Mouse (Mus musculus) stomach, embryonic 15.5 days (tissue): ENCODE measurements around the gene Rph3a. TPM values are rescaled to one million over a fixed set of nuclear protein-coding genes. Genes with fewer than 3 reads are reported as not detected.

Source experiments
- ATAC-seq: fragments of 200-750 bp; cut with Nextera tagmentation; 2 replicates; pipeline ENCODE4 v1.8.0; 2017; ENCODE audit warnings: low read depth, moderate number of reproducible peaks, moderate TSS enrichment; ENCODE audit not compliant: insufficient read depth, low FRiP score
- H3K27ac ChIP-seq: fragments of 300-500 bp; sonication (generic); 2 replicates; pipeline ENCODE4 v1.5.1; 2015; ENCODE audit warnings: mild to moderate bottlenecking, inconsistent platforms
- H3K27me3 ChIP-seq: fragments of 300-500 bp; sonication (generic); replicated peaks from 2 replicates; pipeline ENCODE4 v1.6.1; 2015; ENCODE audit warnings: inconsistent platforms
- H3K36me3 ChIP-seq: fragments of 300-500 bp; sonication (generic); 2 replicates; pipeline ENCODE4 v1.6.1; 2015; ENCODE audit warnings: inconsistent platforms
- H3K4me1 ChIP-seq: fragments of 300-500 bp; sonication (generic); 2 replicates; pipeline ENCODE4 v1.6.1; 2015; ENCODE audit warnings: inconsistent platforms
- H3K4me2 ChIP-seq: fragments of 300-500 bp; sonication (generic); 2 replicates; pipeline ENCODE4 v1.6.1; 2015; ENCODE audit warnings: mild to moderate bottlenecking, inconsistent platforms
- H3K4me3 ChIP-seq: fragments of 300-500 bp; sonication (generic); replicated peaks from 2 replicates; pipeline ENCODE4 v1.5.1; 2015; ENCODE audit warnings: inconsistent platforms
- H3K9ac ChIP-seq: fragments of 300-500 bp; sonication (generic); 2 replicates; pipeline ENCODE4 v1.6.1; 2015; ENCODE audit warnings: inconsistent platforms
- H3K9me3 ChIP-seq: fragments of 300-500 bp; sonication (generic); 2 replicates; pipeline ENCODE4 v1.6.1; 2016; ENCODE audit warnings: inconsistent platforms
- WGBS: fragments of 180-500 bp; shearing (Covaris S2); methylation state at CpG from one replicate; pipeline ENCODE4 v1.1.7; 2015; 5-methylcytosine and 5-hydroxymethylcytosine counted together
- polyA plus RNA-seq: library from polyadenylated mRNA; unstranded; fragments of >200 nt; fragmentation: Nextera tagmentation; extraction: Ambion mirVana; gene quantifications from 2 replicates; pipeline ENCODE4 v1.2.1, GENCODE M21; 2015

Gene Rph3a
- polyA plus RNA-seq, 1 experiment from 2014 or later, result 0.24 TPM

DNA sequence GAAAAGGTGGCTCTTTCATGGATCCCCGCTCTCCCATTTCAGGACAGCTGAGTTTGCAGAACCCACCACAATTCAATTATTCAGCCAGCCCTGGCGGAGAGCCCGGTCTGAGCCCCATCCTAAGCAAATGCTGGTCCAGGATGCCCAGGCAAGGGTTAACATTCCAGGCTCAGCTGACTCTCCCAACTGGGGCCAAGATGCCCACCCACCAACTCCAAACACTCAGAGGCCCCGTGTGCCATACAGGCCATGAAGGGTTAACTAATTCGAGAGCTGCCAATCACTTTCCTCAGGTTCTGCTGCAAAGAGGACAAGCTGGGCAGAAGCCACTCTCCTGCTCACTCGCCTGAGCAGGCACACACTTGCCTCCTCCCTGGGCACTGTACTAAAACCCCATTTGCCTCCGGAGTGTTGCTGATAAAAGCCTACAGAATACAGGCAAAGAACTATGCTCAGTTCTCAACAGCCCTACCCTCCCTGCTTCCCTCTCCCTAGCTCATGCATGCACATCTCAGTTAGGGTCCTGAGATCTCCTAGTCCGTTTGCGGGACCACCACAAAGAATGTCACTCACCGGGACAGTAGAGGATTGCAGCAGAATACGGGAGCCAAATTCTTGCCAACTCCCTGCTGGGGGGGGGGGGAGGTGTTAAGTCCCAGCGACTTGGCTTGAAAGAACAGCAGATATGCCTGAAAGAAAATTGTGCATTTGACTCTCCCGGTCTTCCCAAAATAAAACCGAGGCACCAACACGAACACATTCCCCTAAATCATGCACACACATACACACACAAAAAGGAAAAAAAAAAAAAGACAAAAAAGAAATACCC is 1.3 kb downstream of the Rph3a start:
- Histone ChIP-seq H3K27ac (no peak overlapping the region), H3K9ac (no peak overlapping the region), H3K27me3 (peaks cover 17% of the 10 kb centered on the region; the same call in 1 of the 2 replicates), H3K4me2 (no peak overlapping the region), H3K36me3 (no peaks in the 10 kb centered on the region), H3K4me3 (no peak overlapping the region), H3K4me1 (no peaks in the 10 kb centered on the region), H3K9me3 (no peaks in the 10 kb centered on the region)
- ATAC-seq, result no peak
- 17% methylated on average over 15 of the region's 15 CpGs for WGBS

DNA sequence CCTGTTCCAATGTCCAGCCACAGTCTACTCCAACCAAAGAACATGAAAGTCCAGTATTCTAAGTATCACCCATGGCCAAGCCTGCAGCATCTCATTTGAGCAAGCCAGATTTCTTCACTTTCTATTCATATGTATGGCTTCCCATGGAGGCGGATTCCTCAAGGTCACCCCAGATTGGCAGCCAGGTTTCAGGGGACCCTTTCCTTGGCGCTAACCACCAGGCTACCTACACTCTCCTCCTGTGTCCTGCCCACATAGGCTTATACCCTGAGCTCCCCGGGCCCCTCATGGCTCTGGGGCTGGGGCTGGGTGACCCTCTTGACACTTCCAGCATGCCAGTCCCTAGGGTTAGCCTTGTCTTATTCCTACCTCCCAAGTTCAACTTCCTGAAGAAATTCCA is 2.3 kb downstream of the Rph3a start:
- Histone ChIP-seq H3K36me3 (no peaks in the 10 kb centered on the region), H3K4me2 (no peak overlapping the region), H3K9me3 (no peaks in the 10 kb centered on the region), H3K4me3 (no peak overlapping the region), H3K9ac (no peak overlapping the region), H3K4me1 (no peaks in the 10 kb centered on the region), H3K27ac (no peak overlapping the region), H3K27me3 (peaks cover 17% of the 10 kb centered on the region; the same call in 1 of the 2 replicates)
- 80% methylated on average over 3 of the region's 3 CpGs for WGBS
- ATAC-seq, result no peak

DNA sequence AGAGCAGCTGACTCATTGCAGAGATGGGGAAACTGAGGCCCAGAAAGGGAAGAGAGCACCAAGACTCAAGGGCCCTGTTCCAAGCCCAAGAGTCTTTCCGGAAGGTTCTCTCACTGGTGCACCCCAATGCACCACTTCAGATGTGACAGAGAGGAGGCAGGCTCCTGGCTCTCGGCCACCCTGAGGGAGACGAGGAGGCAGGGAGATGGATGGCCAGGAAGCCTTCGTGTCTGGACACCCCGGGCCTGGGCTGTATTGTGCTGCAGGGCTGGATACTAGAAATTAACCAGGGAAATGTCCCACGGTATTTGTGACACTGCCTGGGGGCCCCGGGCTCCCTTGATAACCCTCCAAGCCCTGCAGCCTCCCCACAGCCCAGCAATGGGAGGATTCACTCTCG is 2.8 kb downstream of the Rph3a start:
- Histone ChIP-seq H3K27me3 (peaks cover 17% of the 10 kb centered on the region; the same call in 1 of the 2 replicates), H3K4me2 (no peak overlapping the region), H3K9me3 (no peaks in the 10 kb centered on the region), H3K36me3 (no peaks in the 10 kb centered on the region), H3K27ac (no peak overlapping the region), H3K4me3 (no peak overlapping the region), H3K9ac (no peak overlapping the region), H3K4me1 (no peaks in the 10 kb centered on the region)
- ATAC-seq, result no peak
- 73% methylated on average over 8 of the region's 8 CpGs for WGBS

DNA sequence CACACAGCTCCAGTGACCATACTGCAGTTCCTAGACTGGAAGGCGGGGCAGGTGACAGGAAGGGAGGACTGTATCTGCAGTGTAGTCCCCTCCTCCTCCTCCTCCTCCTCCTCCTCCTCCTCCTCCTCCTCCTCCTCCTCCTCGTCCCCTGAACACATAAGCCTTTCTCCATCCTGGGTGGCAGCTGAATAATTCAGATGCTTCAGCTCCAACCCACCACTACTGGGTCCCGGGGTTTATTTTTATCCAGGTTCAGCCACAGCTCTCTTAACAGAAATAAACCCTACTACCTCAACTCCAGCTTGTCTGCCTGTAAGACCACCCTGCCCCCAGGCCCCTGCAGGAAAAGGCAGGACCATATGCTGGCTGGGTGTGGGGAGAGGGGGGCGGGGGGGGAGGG is 3.7 kb downstream of the Rph3a start:
- no peak overlapping the region for H3K27ac ChIP-seq
- H3K36me3 ChIP-seq, result no peaks in the 10 kb centered on the region
- no peaks in the 10 kb centered on the region for H3K4me1 ChIP-seq
- H3K27me3 ChIP-seq, result peaks cover 17% of the 10 kb centered on the region; the same call in 1 of the 2 replicates
- no peak overlapping the region for H3K4me3 ChIP-seq
- no peak for ATAC-seq
- H3K4me2 ChIP-seq, result no peak overlapping the region
- no peak overlapping the region for H3K9ac ChIP-seq
- no peaks in the 10 kb centered on the region for H3K9me3 ChIP-seq
- WGBS, result 53% methylated on average over 3 of the region's 4 CpGs

DNA sequence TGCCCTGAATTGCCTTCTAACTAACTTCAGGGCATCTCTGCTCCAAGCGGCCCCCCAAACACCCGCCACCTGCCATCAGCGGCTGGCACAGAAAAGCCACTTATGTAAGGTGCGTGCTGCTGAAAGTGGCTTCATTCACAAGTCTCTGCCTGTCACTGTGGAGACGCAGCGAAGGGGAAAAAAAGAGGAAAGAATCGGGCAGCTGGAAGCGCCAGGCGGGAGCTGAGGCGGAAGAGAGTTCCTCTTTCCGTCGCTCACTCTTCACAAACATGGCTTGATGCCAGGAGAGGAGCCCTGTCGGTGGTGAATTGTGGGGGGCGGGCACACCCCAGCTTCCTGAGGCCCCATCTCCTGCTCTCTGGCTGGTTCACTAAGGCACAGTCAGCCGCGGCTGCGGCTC is 6.1 kb downstream of the Rph3a start:
- Histone ChIP-seq H3K9ac (no peak overlapping the region), H3K9me3 (no peaks in the 10 kb centered on the region), H3K27ac (no peak overlapping the region), H3K27me3 (0 out of 2 replicates have a peak, but pooled peaks cover 10% of the 10 kb centered on the region), H3K4me1 (no peaks in the 10 kb centered on the region), H3K36me3 (no peaks in the 10 kb centered on the region), H3K4me2 (no peak overlapping the region), H3K4me3 (no peak overlapping the region)
- ATAC-seq, result no peak
- 35% methylated on average over 17 of the region's 17 CpGs for WGBS

DNA sequence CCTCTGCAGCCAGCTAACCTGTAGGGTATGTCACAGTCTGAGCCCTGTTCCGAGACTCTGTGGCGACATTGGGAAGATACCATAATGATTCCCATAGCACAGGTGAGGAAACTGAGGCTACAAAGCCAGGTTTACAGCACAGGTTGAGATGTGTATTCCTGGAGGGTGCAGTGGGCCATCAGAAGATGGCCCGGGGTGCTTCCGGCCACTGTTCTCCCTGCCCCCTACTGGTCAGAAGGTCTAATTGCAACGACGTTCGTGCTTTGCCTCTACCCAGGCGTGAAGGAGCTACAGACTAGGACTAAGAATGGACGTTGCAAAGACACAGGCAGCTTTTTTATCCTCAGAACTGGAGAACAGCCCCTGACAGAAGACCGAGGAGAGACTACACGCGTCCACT is 10.3 kb downstream of the Rph3a start:
- Histone ChIP-seq H3K4me2 (no peak overlapping the region), H3K9me3 (no peaks in the 10 kb centered on the region), H3K27me3 (no peaks in the 10 kb centered on the region), H3K9ac (no peak overlapping the region), H3K27ac (no peak overlapping the region), H3K4me1 (no peaks in the 10 kb centered on the region), H3K4me3 (no peak overlapping the region), H3K36me3 (no peaks in the 10 kb centered on the region)
- ATAC-seq, result no peak
- 40% methylated on average over 12 of the region's 12 CpGs for WGBS

DNA sequence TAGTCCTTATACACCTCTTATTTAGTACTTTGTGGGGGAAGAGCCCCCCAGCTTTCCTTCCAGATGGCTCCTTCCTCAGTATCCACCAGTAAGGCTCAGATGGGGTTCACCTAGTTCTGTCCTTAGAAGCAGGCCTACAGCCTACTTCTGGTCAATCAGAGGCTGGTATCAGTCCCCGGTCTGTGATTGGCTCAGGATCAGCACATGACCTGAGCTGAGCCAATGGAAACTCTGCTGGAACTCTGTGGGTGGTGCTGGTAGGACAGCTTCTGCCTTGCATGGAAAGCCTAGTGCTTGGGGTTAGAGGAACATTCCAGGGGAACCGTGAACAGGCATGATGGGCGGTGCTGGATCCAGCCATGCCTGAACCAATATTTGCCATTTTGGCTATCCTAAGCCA is 21.5 kb downstream of the Rph3a start:
- WGBS, result 80% methylated on average over 3 of the region's 3 CpGs
- no peaks in the 10 kb centered on the region for H3K9me3 ChIP-seq
- no peak overlapping the region for H3K4me3 ChIP-seq
- no peak overlapping the region for H3K27ac ChIP-seq
- no peak overlapping the region for H3K4me2 ChIP-seq
- H3K9ac ChIP-seq, result no peak overlapping the region
- H3K27me3 ChIP-seq, result no peaks in the 10 kb centered on the region
- no peaks in the 10 kb centered on the region for H3K36me3 ChIP-seq
- no peaks in the 10 kb centered on the region for H3K4me1 ChIP-seq
- no peak for ATAC-seq

DNA sequence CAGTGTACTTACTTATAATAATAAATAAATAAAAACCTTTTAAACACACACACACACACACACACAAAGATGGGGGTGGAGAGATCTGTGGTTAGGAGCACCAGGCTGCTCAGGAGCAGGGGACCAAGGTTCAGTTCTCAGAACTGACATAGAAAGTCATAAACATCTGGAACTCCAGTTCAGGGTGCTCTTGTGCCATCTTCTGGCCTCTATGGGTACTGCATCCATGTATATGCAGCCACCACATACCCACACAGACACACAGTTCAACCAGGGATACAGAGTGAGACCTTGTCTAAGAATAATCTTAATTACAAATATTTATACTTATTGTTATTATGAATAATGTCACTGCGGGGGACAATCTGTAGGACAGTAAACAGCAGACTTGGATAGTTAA is 26.9 kb downstream of the Rph3a start:
- Histone ChIP-seq H3K9ac (no peak overlapping the region), H3K36me3 (no peaks in the 10 kb centered on the region), H3K27ac (no peak overlapping the region), H3K4me2 (no peak overlapping the region), H3K27me3 (no peaks in the 10 kb centered on the region), H3K9me3 (no peaks in the 10 kb centered on the region), H3K4me1 (no peaks in the 10 kb centered on the region), H3K4me3 (no peak overlapping the region)
- WGBS, result 71% methylated on average over 1 of the region's 1 CpGs
- no peak for ATAC-seq

DNA sequence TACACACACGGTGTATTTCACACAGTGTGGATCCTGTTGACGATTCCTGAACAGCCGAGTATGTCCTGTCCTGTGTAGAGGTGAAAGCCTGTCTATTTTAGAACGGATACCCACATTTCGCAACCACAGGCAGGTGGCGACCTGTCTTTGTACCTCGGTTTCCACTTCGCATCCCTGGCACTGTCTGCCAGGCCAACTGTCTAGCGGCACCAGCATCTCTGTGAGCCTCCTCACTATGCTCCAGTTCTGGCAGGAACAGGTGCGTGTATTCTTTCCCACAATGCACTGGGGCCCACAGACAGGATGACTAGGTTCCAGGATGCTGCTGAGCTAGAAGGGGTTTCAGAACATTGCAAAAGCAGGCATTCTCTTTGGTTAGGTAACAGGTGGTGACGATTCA is 28.7 kb downstream of the Rph3a start:
- Histone ChIP-seq H3K9ac (no peak overlapping the region), H3K9me3 (no peaks in the 10 kb centered on the region), H3K4me1 (no peaks in the 10 kb centered on the region), H3K27me3 (no peaks in the 10 kb centered on the region), H3K4me2 (no peak overlapping the region), H3K27ac (no peak overlapping the region), H3K36me3 (no peaks in the 10 kb centered on the region), H3K4me3 (no peak overlapping the region)
- 90% methylated on average over 11 of the region's 11 CpGs for WGBS
- no peak for ATAC-seq

DNA sequence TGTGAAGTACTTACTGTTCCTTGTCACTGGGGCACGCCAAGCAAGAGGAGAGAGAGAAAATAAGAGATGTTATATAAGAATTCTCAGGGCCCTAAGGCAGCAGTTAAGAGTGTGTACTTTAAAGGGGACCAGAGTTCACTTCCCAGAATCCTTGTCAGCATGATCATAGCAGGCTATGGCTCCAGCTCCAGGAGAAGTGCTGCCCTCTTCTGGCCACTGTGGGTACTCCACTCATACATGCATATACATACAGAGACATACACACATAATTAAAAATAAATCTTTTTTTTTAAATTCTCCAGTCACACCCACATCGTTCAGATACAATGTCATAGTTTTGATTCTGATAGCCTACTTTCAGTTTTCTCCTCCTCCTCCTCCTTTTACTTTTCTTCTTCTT is 29.8 kb downstream of the Rph3a start:
- 84% methylated on average over 2 of the region's 2 CpGs for WGBS
- H3K4me1 ChIP-seq, result no peaks in the 10 kb centered on the region
- no peaks in the 10 kb centered on the region for H3K36me3 ChIP-seq
- no peaks in the 10 kb centered on the region for H3K27me3 ChIP-seq
- H3K9ac ChIP-seq, result no peak overlapping the region
- H3K4me2 ChIP-seq, result no peak overlapping the region
- H3K4me3 ChIP-seq, result no peak overlapping the region
- H3K9me3 ChIP-seq, result no peaks in the 10 kb centered on the region
- ATAC-seq, result no peak
- no peak overlapping the region for H3K27ac ChIP-seq

DNA sequence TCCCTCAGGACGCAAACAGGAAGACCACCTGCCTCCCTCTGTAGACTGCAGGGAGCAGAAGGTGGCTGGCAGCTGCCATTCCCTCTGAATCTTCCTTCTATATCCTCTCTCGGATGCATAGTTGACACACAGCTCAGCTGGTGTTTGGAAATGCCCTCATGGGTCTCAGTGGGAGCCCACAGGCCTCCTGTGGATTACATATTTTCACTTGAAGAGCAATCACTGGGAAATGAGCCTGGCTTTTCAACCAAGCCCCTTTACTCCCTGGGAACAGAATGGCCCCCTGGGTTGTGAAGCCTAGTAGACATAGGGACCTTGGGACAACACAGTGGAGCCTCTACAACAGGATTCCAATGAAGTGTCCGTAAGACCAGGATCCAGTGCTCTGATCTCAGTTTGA is 33.8 kb downstream of the Rph3a start:
- WGBS, result 37% methylated on average over 3 of the region's 3 CpGs

DNA sequence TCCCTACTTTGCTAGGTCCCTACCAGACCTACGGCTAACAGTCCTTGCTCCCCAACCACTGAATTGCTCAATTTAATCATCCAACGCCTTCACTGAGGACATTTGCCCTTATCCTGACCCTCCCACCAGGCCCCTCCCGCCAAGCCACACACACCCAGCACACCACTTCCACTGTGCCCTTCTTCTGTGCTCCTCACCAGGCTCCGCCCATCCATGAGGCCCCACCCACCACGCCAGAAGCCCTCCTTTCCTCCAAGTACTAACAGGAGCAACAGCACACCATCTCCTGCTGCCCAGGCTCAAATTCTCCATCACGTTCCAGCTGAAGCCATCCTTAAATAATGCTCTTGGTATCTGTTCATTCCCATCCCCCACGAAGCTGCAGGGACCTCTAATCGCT is 35.4 kb downstream of the Rph3a start:
- no peak overlapping the region for H3K4me3 ChIP-seq
- 47% methylated on average over 8 of the region's 8 CpGs for WGBS
- H3K27me3 ChIP-seq, result no peaks in the 10 kb centered on the region
- H3K4me1 ChIP-seq, result no peaks in the 10 kb centered on the region
- no peaks in the 10 kb centered on the region for H3K9me3 ChIP-seq
- H3K9ac ChIP-seq, result no peak overlapping the region
- no peak for ATAC-seq
- no peaks in the 10 kb centered on the region for H3K36me3 ChIP-seq
- no peak overlapping the region for H3K27ac ChIP-seq
- no peak overlapping the region for H3K4me2 ChIP-seq

More for the DNA sequence above, 33.8 kb downstream of the Rph3a start:
- ATAC-seq, result no peak
- no peak overlapping the region for H3K9ac ChIP-seq
- no peaks in the 10 kb centered on the region for H3K9me3 ChIP-seq
- H3K36me3 ChIP-seq, result no peaks in the 10 kb centered on the region
- H3K4me3 ChIP-seq, result no peak overlapping the region
- H3K4me2 ChIP-seq, result no peak overlapping the region
- H3K27me3 ChIP-seq, result no peaks in the 10 kb centered on the region
- H3K4me1 ChIP-seq, result no peaks in the 10 kb centered on the region
- H3K27ac ChIP-seq, result no peak overlapping the region

DNA sequence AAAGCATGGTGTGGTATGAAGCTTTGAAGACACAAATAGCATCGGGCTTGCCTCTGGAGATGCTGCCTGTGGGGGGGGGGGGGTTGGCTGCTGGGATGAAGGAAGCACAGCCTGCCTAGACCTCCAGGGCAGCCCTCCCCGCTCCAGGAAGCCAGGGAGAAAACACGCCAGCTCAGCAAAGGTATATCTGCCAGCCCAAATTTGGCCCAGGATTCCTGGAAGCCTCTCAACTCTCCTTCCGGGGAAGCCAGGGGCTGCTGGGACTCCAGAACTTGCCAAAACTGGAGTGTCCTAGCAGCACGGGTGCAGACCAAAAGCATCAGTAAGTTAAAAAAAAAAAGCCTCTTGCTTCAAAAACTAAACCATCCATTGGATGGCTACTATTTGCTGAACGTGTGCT is 37.6 kb downstream of the Rph3a start:
- Histone ChIP-seq H3K27ac (no peak overlapping the region), H3K4me3 (no peak overlapping the region), H3K9me3 (no peaks in the 10 kb centered on the region), H3K27me3 (no peaks in the 10 kb centered on the region), H3K4me1 (no peaks in the 10 kb centered on the region), H3K4me2 (no peak overlapping the region), H3K9ac (no peak overlapping the region), H3K36me3 (no peaks in the 10 kb centered on the region)
- 66% methylated on average over 6 of the region's 6 CpGs for WGBS
- ATAC-seq, result no peak
